Mouse (Mus musculus) liver, adult 2 months (tissue): ENCODE data around the gene Tbx4. TPM values are rescaled to one million over a fixed set of nuclear protein-coding genes. Genes with fewer than 3 reads are reported as not detected.

Experiments used
- DNase-seq: peaks from one replicate; pipeline ENCODE4 v3.0.0-alpha.2; 2011; ENCODE audit warnings: low read depth, low spot score; ENCODE audit errors: extremely low read depth
- H3K27ac ChIP-seq: fragments of 200-500 bp; replicated peaks from 2 replicates; pipeline ENCODE4 v1.5.1; 2012; ENCODE audit warnings: low read depth, mild to moderate bottlenecking, control low read depth, inconsistent platforms, low read length; ENCODE audit not compliant: insufficient read depth
- H3K27me3 ChIP-seq: fragments of 200-500 bp; 2 replicates; pipeline ENCODE4 v1.6.1; 2012; ENCODE audit warnings: mild to moderate bottlenecking, moderate library complexity, low read length, inconsistent platforms; ENCODE audit not compliant: control insufficient read depth, insufficient read depth
- H3K36me3 ChIP-seq: fragments of 200-500 bp; 2 replicates; pipeline ENCODE4 v1.6.1; 2012; ENCODE audit warnings: low read length, inconsistent platforms; ENCODE audit not compliant: control insufficient read depth, insufficient read depth
- H3K4me1 ChIP-seq: fragments of 200-500 bp; 2 replicates; pipeline ENCODE4 v1.6.1; 2011; ENCODE audit warnings: low read length; ENCODE audit not compliant: control insufficient read depth, insufficient read depth
- H3K4me3 ChIP-seq: fragments of 200-500 bp; 2 replicates; pipeline ENCODE4 v1.5.1; 2011; ENCODE audit warnings: low read depth, mild to moderate bottlenecking, control low read depth, low read length, moderate library complexity; ENCODE audit not compliant: insufficient read depth
- H3K79me2 ChIP-seq: fragments of 200-500 bp; 2 replicates; pipeline ENCODE4 v1.6.1; 2012; ENCODE audit warnings: inconsistent platforms, mild to moderate bottlenecking, low read length, moderate library complexity; ENCODE audit not compliant: control insufficient read depth, insufficient read depth
- H3K9ac ChIP-seq: fragments of 200-500 bp; 2 replicates; pipeline ENCODE4 v1.6.1; 2012; ENCODE audit warnings: low read depth, mild to moderate bottlenecking, control low read depth, inconsistent platforms, low read length
- CTCF ChIP-seq: fragments of 200-500 bp; IDR thresholded peaks from 2 replicates; pipeline ENCODE4 v1.5.1; 2011; ENCODE audit warnings: low read depth, low read length, control low read depth
- POLR2A ChIP-seq: fragments of 200-500 bp; IDR thresholded peaks from 2 replicates; pipeline ENCODE4 v1.6.1; 2011; ENCODE audit warnings: low read length, control low read depth; ENCODE audit not compliant: insufficient read depth; ENCODE audit errors: extremely low read depth
- WGBS: fragments of 180-500 bp; shearing (Covaris S2); methylation state at CpG from one replicate; pipeline ENCODE4 v1.1.7; 2018; 5-methylcytosine and 5-hydroxymethylcytosine counted together
- polyA plus RNA-seq: library from polyadenylated mRNA; depleted of rRNA; stranded (reverse); fragments of >200 nt; gene quantifications from 2 replicates; pipeline ENCODE4 v1.2.3, GENCODE M21; 2012
- total RNA-seq: library from RNA; depleted of rRNA; stranded (reverse); fragments of >200 nt; gene quantifications from 2 replicates; pipeline ENCODE4 v1.2.3, GENCODE M21; 2014

The Tbx4 gene
- total and polyA plus RNA-seq, 2 experiments: 0.02 TPM; not detected in 1

DNA sequence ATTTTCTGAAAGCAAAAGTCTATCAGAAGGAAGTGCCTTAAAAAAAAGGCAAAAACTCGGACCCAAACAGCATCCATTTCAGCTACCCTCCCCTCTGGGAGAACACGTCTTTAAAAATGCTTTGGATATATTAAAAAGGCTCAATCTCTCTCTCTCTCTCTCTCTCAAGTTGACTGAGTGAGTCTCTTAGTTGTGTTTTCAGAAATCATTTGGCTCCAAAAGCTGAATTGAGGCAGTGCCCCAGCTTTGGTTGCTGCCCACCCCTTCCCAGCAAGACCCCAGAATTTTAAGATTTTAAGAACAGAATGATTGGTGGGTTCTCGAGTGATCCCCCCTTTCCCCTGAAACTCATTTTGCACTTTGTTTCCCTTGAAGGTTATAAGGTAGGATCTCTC is 7.9 kb downstream of the Tbx4 start:
- no peaks in the 10 kb centered on the region for H3K79me2 ChIP-seq

GRCm38 (mm10) chr11:85894731-85895545 is 8.7 kb downstream of the Tbx4 start:
- Histone ChIP-seq H3K36me3 (no peaks in the 10 kb centered on the region), H3K27ac (no peak overlapping the region), H3K4me1 (no peaks in the 10 kb centered on the region), H3K9ac (no peak overlapping the region), H3K79me2 (no peaks in the 10 kb centered on the region), H3K4me3 (no peak overlapping the region), H3K27me3 (peaks cover 33% of the 10 kb centered on the region)
- WGBS: 4% methylated on average over 43 of the region's 43 CpGs
- DNase-seq: no peak
- TF ChIP-seq CTCF (no peak), POLR2A (no peak)

More for the DNA sequence above, 7.9 kb downstream of the Tbx4 start:
- no peak for TF ChIP-seq POLR2A
- TF ChIP-seq CTCF: no peak
- Histone ChIP-seq H3K9ac (no peak overlapping the region), H3K36me3 (no peaks in the 10 kb centered on the region), H3K27me3 (peaks cover 41% of the 10 kb centered on the region), H3K4me1 (no peaks in the 10 kb centered on the region), H3K4me3 (no peak overlapping the region), H3K27ac (no peak overlapping the region)
- 21% methylated on average over 3 of the region's 3 CpGs for WGBS
- no peak for DNase-seq

- no peak overlapping the region for H3K9ac ChIP-seq
- H3K36me3 ChIP-seq: no peaks in the 10 kb centered on the region
- WGBS: 67% methylated on average over 12 of the region's 13 CpGs
- H3K27me3 ChIP-seq: peaks cover 21% of the 10 kb centered on the region
- no peaks in the 10 kb centered on the region for H3K79me2 ChIP-seq
- no peaks in the 10 kb centered on the region for H3K4me1 ChIP-seq
- DNase-seq: no peak
- H3K27ac ChIP-seq: no peak overlapping the region
- no peak overlapping the region for H3K4me3 ChIP-seq
- TF ChIP-seq CTCF: no peak
- no peak for TF ChIP-seq POLR2A
Measured at GRCm38 (mm10) chr11:85896335-85896985, 10.2 kb downstream of the Tbx4 start.

DNA sequence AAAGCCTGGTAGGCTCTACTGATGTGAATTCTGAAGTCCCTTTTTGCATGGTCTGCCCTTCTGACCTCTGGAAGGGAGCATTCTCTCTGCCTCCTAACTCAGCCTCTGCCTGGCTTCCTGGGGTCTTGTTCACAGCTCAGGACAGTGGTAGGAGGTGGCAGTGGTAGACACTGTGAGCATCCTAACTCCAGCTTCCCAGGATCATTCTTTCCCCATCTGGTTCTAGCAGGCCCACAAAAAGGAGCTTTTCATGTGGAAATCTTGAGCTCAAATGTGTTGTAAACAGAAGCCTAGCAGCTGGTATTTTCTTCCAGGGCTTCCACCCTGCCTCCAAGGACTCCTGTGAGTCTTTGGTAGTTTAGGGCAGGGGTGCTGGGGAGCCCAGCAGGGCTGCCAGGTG is 14.1 kb downstream of the Tbx4 start:
- no peak for DNase-seq
- Histone ChIP-seq H3K4me3 (no peak overlapping the region), H3K9ac (no peak overlapping the region), H3K27me3 (peaks cover under 1% of the 10 kb centered on the region; the same call in 1 of the 2 replicates), H3K79me2 (no peaks in the 10 kb centered on the region), H3K27ac (no peak overlapping the region), H3K36me3 (no peaks in the 10 kb centered on the region), H3K4me1 (no peaks in the 10 kb centered on the region)
- TF ChIP-seq CTCF: no peak
- TF ChIP-seq POLR2A: no peak

- Histone ChIP-seq H3K4me3 (no peak overlapping the region), H3K27me3 (no peaks in the 10 kb centered on the region), H3K4me1 (no peaks in the 10 kb centered on the region), H3K9ac (no peak overlapping the region), H3K27ac (no peak overlapping the region), H3K79me2 (no peaks in the 10 kb centered on the region), H3K36me3 (no peaks in the 10 kb centered on the region)
- DNase-seq: no peak
- WGBS: 75% methylated on average over 4 of the region's 4 CpGs
- no peak for TF ChIP-seq CTCF
- TF ChIP-seq POLR2A: no peak
Measured at GRCm38 (mm10) chr11:85909514-85909913, 23.3 kb downstream of the Tbx4 start.

DNA sequence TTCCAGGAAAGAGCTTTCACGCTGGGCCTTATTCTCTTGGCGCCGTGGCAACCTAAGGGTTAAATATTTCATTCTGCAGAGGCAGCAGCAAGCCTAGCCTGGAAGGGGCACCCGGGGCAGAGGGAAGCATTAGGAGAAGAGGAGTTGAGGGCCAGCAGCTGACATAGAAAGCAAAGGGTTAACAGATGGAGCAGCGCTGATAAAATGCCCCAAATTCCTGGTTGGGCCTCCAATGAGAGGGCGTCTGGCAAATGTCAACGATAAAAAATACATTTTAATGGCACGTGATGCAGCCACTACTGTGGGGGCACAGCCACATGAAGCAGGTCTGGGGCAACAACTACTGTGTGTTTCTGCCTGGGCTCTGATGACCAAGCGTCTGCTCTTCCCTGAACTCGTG is 23.9 kb downstream of the Tbx4 start:
- no peak overlapping the region for H3K9ac ChIP-seq
- no peaks in the 10 kb centered on the region for H3K79me2 ChIP-seq
- H3K36me3 ChIP-seq: no peaks in the 10 kb centered on the region
- H3K4me1 ChIP-seq: no peaks in the 10 kb centered on the region
- 32% methylated on average over 10 of the region's 10 CpGs for WGBS
- no peak for TF ChIP-seq CTCF
- no peak for TF ChIP-seq POLR2A
- no peak overlapping the region for H3K4me3 ChIP-seq
- H3K27ac ChIP-seq: no peak overlapping the region
- no peaks in the 10 kb centered on the region for H3K27me3 ChIP-seq
- no peak for DNase-seq
